ENCODE assay signal across 20 mouse cellular contexts in the genomic region with DNA sequence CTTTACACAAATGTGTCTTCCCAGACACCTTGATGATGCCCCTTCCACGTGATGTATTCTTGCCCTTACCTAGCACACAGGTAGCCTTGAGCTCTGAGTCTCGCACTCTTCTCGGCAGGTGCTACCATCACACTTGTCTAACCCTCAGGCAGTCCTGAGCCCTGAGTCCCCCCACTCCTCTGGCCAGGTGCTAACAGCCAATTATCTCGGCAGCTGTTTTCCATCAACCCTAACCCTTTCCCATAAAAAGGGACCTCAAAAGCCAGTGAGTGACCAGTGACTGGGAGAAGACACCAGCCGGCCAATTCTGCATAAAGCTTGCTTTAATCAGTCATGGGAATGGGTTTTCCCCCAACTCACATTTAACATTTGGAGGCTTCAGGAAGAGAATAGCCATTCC.
DNase-seq lines count a peak whose midpoint lies in the region; ATAC-seq lines count a peak whose summit lies in the region.
"Had no signal": no experiment of that assay in that cellular context is flagged by ENCODE, and none has a peak within 500 bp of the region (broad histone marks: within the 10 kb centered on the region; RNA-seq: fewer than 3 reads in every experiment).

No protein-coding gene starts in this region.

- no peak overlapping the region for H3K9ac ChIP-seq in heart, embryonic 12.5 days
- no peak overlapping the region for H3K9ac ChIP-seq in midbrain, embryonic 11.5 days (ENCODE audit: low read length)

- H3K9me3 ChIP-seq in heart, embryonic 10.5 days = no peaks in the 10 kb centered on the region
- no peaks in the 10 kb centered on the region for H3K9me3 ChIP-seq in heart, embryonic 12.5 days (replicated peaks)
- no peaks in the 10 kb centered on the region for H3K9me3 ChIP-seq in midbrain, embryonic 11.5 days (ENCODE audit: control insufficient read depth, low read length)
- H3K9me3 ChIP-seq in midbrain, embryonic 10.5 days (replicated peaks) = no peaks in the 10 kb centered on the region
- H3K9me3 ChIP-seq: G1E had no signal

- no peaks in the 10 kb centered on the region for H3K4me1 ChIP-seq in heart, embryonic 10.5 days
- no peaks in the 10 kb centered on the region for H3K4me1 ChIP-seq in heart, embryonic 12.5 days (replicated peaks)
- no peaks in the 10 kb centered on the region for H3K4me1 ChIP-seq in midbrain, embryonic 11.5 days (ENCODE audit: control insufficient read depth, insufficient read depth, low read length)
- H3K4me1 ChIP-seq in midbrain, embryonic 10.5 days = no peaks in the 10 kb centered on the region

- no peak overlapping the region for H3K4me3 ChIP-seq in heart, embryonic 10.5 days
- no peak overlapping the region for H3K4me3 ChIP-seq in heart, embryonic 12.5 days
- H3K4me3 ChIP-seq in midbrain, embryonic 11.5 days (ENCODE audit: low read depth, low read length) = no peak overlapping the region
- no peak overlapping the region for H3K4me3 ChIP-seq in midbrain, embryonic 10.5 days

- 48% methylated on average over 5 of the region's 5 CpGs for WGBS in heart, embryonic 10.5 days
- WGBS in heart, embryonic 12.5 days = 50% methylated on average over 5 of the region's 5 CpGs
- WGBS in midbrain, embryonic 11.5 days = 83% methylated on average over 5 of the region's 5 CpGs
- WGBS in midbrain, embryonic 10.5 days = 78% methylated on average over 5 of the region's 5 CpGs

- no peak overlapping the region for H3K27ac ChIP-seq in heart, embryonic 10.5 days
- H3K27ac ChIP-seq in heart, embryonic 12.5 days (ENCODE audit: poor library complexity, severe bottlenecking) = no peak overlapping the region
- H3K27ac ChIP-seq in midbrain, embryonic 11.5 days (ENCODE audit: low read depth, low read length) = no peak overlapping the region
- no peak overlapping the region for H3K27ac ChIP-seq in midbrain, embryonic 10.5 days (replicated peaks)

- no peaks in the 10 kb centered on the region for H3K27me3 ChIP-seq in heart, embryonic 10.5 days (ENCODE audit: insufficient read depth, poor library complexity, severe bottlenecking)
- H3K27me3 ChIP-seq in heart, embryonic 12.5 days (replicated peaks) = 0 out of 2 replicates have a peak, but pooled peaks cover 2% of the 10 kb centered on the region
- no peaks in the 10 kb centered on the region for H3K27me3 ChIP-seq in midbrain, embryonic 11.5 days (ENCODE audit: control insufficient read depth, insufficient read depth, low read length)
- no peaks in the 10 kb centered on the region for H3K27me3 ChIP-seq in midbrain, embryonic 10.5 days (ENCODE audit: low read depth, poor library complexity, severe bottlenecking)

- H3K4me2 ChIP-seq in heart, embryonic 12.5 days = no peak overlapping the region
- H3K4me2 ChIP-seq in midbrain, embryonic 11.5 days = no peak overlapping the region

- no peak for ATAC-seq in heart, embryonic 12.5 days (ENCODE audit: insufficient number of reproducible peaks, low FRiP score)
- ATAC-seq in midbrain, embryonic 11.5 days (ENCODE audit: low FRiP score) = no peak
- ATAC-seq: activated CD4-positive, CD25-positive, alpha-beta regulatory T cell, adult 4 months; CD4-positive, CD25-positive, alpha-beta regulatory T cell, adult 4 months; Patski had no signal

- DNase-seq in heart, adult 11 months = peak; percentile 82
- no peak for DNase-seq in heart, adult 9 months (ENCODE audit: low spot score in 2 of 2)
- DNase-seq in heart, embryonic 10.5 days (ENCODE audit: low spot score) = peak; percentile 70
- DNase-seq in midbrain, embryonic 11.5 days (ENCODE audit: low spot score, missing footprints) = peak; percentile 35
- no peak for DNase-seq in midbrain, embryonic 10.5 days (ENCODE audit: low spot score)
- DNase-seq: adrenal gland, adult 2 months; adrenal gland, adult 8-10 months; adrenal gland, postnatal 10 days; adrenal gland, postnatal 14 days; adrenal gland, postnatal 25 days; adrenal gland, postnatal 36 days; B cell, adult 2 months; cerebellum, adult 11 months; cerebellum, adult 11-12 months; cerebellum, adult 18-20 months had no signal

- no peaks in the 10 kb centered on the region for H3K36me3 ChIP-seq in heart, embryonic 10.5 days
- H3K36me3 ChIP-seq in heart, embryonic 12.5 days = no peaks in the 10 kb centered on the region
- no peaks in the 10 kb centered on the region for H3K36me3 ChIP-seq in midbrain, embryonic 11.5 days (ENCODE audit: control insufficient read depth, insufficient read depth, low read length)
- no peaks in the 10 kb centered on the region for H3K36me3 ChIP-seq in midbrain, embryonic 10.5 days
- H3K36me3 ChIP-seq: G1E had no signal

Comparison
In these comparisons a context has a peak if more than half of its experiments do, and no peak if none do; other contexts are left out.
1. DNase-seq: peak in heart, adult 11 months (single experiment), heart, embryonic 10.5 days (single experiment) and midbrain, embryonic 11.5 days (single experiment); none in heart, adult 9 months (0 of 2) and midbrain, embryonic 10.5 days (single experiment).